Mouse (Mus musculus): Measurements from ENCODE around the gene Tmem28.

- TF ChIP-seq CTCF (IDR thresholded peaks at IDR 0.05) = no peak
- TF ChIP-seq EP300 (IDR thresholded peaks at IDR 0.05; ENCODE audit: insufficient read depth, low read depth, low read length) = no peak
These were observed 658 bp upstream of the Tmem28 start for GRCm38 (mm10) chrX:99819936-99820789.

All from heart, adult 2 months (tissue).